Mouse (Mus musculus): ENCODE measurements around the gene Chac1.

The Chac1 gene

DNA sequence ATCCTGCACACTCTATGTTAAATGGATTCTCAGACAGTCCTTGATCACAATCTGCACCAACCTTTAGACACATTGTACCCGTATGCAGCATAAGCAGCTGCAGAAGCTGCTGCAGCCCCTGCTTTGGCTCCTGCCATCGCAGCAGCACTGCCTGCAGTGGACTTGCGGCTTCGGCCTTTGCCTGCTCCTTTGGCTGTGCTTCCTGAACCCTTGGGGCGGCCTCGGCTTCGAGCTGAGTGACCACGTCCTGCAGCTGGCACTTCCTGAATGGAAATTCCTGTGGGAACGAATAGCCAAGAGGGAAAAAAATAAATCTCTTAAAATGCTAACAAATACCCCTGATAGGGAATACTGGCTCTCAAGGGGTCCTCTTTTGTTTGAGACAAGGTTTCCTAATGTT is 26.3 kb downstream of the Chac1 start:
- DNase-seq (ENCODE audit: low spot score): no peak

DNA sequence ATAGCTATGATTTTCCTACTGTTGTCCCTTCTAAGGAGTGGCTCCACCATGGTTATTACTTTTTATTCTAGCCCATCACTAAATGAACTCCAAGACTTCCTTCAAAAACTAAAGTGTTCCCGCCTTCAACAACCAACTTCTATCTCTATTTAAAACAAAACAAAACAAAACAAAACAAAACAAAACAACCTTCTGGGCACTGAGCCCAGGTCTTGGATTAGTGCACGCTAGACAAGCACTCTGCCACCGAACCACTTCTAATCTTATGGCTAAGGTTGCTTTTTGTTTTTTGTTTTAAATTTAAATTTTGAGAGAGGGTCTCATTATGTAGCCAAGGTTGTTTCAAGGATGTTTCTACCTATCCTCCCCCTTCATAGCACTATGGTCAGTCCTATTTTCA is 26.8 kb downstream of the Chac1 start:
- DNase-seq (ENCODE audit: low spot score): no peak

- no peak for DNase-seq (ENCODE audit: low spot score)
Measured at GRCm38 (mm10) chr2:119379455-119379854, 28.4 kb downstream of the Chac1 start.

DNA sequence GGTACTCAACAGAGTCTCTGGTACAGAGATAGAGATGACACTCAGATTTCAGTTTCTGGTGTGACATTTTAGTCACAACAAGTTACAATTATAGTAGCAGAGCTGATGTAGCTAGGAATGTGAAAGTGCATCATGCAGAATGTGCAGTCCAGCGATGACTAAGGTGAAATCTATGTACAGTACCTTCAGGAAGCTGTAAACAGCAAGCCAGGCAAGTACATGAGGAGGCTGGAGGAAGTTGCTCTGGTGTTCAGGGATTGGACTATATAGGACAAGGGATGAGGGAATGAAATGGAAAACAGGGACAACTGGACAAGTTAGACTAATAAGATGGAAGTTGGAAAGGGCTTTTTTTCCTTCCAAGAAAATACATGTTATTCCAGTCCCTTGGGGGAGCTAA is 37.2 kb downstream of the Chac1 start:
- DNase-seq (ENCODE audit: low spot score): no peak

DNA sequence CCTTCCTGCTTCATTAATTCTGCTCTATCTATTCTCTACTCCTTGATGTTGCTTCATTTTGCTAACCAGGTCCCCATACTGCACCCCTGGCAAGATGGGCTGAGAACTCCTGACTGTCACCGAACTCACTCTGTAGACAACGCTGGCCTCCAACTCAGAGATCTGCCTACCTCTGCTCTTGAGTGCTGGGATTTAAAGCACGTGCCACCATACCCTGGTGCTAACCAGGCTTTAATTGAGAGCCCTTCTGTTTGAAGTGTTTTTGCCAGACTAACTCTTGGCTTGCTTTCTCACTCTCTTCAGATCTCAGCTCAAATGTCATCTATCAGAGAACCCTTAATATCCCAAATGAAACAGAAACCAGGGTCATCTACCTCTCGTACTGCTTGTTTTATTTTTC is 39.0 kb downstream of the Chac1 start:
- DNase-seq (ENCODE audit: low spot score): no peak

DNA sequence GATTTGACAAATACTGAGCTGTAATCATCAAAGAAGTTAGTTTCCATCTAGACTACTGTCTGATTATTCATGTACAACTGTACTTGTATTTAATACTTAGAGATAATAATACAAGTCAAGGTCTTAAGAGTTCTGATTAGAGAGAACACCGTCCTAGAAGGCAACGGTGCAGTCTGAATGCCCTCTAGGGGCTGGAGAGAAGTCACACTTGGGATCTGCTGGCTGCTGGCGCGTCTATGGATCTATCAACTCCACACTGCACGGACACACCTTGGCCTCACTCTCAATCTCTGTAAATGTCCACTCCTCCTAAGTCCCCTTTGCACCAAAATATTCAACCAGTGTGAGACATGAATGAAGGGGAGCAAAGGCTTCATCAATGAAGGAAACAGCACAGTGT is 47.2 kb downstream of the Chac1 start:
- DNase-seq (ENCODE audit: low spot score): no peak

GRCm38 (mm10) chr2:119398665-119399064 is 47.6 kb downstream of the Chac1 start:
- DNase-seq (ENCODE audit: low spot score): peak; percentile 17

GRCm38 (mm10) chr2:119399313-119399712 is 48.3 kb downstream of the Chac1 start:
- no peak for DNase-seq (ENCODE audit: low spot score)
